Mouse (Mus musculus) gastrocnemius, adult 2 months (tissue): ENCODE data around the gene Mpp6. TPM values are rescaled to one million over a fixed set of nuclear protein-coding genes. Genes with fewer than 3 reads are reported as not detected.

Experiments used
- DNase-seq: peaks from one replicate; pipeline ENCODE4 v3.0.0; 2022
- H3K27ac ChIP-seq: fragments of 200-600 bp; 2 replicates; pipeline ENCODE4 v1.8.1; 2022; ENCODE audit warnings: mild to moderate bottlenecking
- H3K4me3 ChIP-seq: fragments of 200-600 bp; 2 replicates; pipeline ENCODE4 v1.8.1; 2022; ENCODE audit warnings: mild to moderate bottlenecking, moderate library complexity
- CTCF ChIP-seq: fragments of 200-600 bp; IDR thresholded peaks from 2 replicates; pipeline ENCODE4 v1.8.1; 2022; ENCODE audit warnings: antibody characterized with exemption, mild to moderate bottlenecking, moderate library complexity
- intact Hi-C: fragments of 180-260 bp; cut with DNase I; formaldehyde crosslinking; loops from one replicate; pipeline ENCODE4 v1.15.1; 2025
- total RNA-seq, 2 experiments: library from RNA; stranded (reverse); gene quantifications; 2 replicates each; pipeline ENCODE4 v1.2.3; 2021

Gene Mpp6
- total RNA-seq, 2 experiments from 2014 or later, result 126 to 135 TPM

GRCm38 (mm10) chr6:50215986-50216385 lies 105.9 kb downstream of the Mpp6 start:
- intact Hi-C loops, result no loop called here
- no peak overlapping the region for H3K4me3 ChIP-seq
- no peak for DNase-seq
- H3K27ac ChIP-seq, result no peak overlapping the region
- no peak for TF ChIP-seq CTCF

GRCm38 (mm10) chr6:50218628-50219027 lies 108.6 kb downstream of the Mpp6 start:
- no peak for TF ChIP-seq CTCF
- H3K4me3 ChIP-seq, result no peak overlapping the region
- no peak overlapping the region for H3K27ac ChIP-seq
- intact Hi-C loops, result no loop called here
- DNase-seq, result no peak

GRCm38 (mm10) chr6:50219066-50219465 lies 109.0 kb downstream of the Mpp6 start:
- H3K27ac ChIP-seq, result no peak overlapping the region
- no peak overlapping the region for H3K4me3 ChIP-seq
- intact Hi-C loops, result no loop called here
- TF ChIP-seq CTCF, result no peak
- no peak for DNase-seq

- no peak overlapping the region for H3K4me3 ChIP-seq
- TF ChIP-seq CTCF, result peak; percentile 84
- H3K27ac ChIP-seq, result no peak overlapping the region
- DNase-seq, result peak; percentile 65
- intact Hi-C loops, result loop anchor here (1.0 kb wide), 1 partner anchor 110 kb away; no protein-coding TSS in a partner anchor
Measured at GRCm38 (mm10) chr6:50220863-50221262, 110.8 kb downstream of the Mpp6 start.

- intact Hi-C loops, result no loop called here
- no peak overlapping the region for H3K4me3 ChIP-seq
Measured at GRCm38 (mm10) chr6:50222351-50222750, 112.3 kb downstream of the Mpp6 start.

GRCm38 (mm10) chr6:50222986-50223385 lies 112.9 kb downstream of the Mpp6 start:
- no peak overlapping the region for H3K27ac ChIP-seq
- DNase-seq, result no peak
- H3K4me3 ChIP-seq, result no peak overlapping the region
- intact Hi-C loops, result no loop called here
- TF ChIP-seq CTCF, result no peak

More at GRCm38 (mm10) chr6:50222351-50222750, 112.3 kb downstream of the Mpp6 start:
- TF ChIP-seq CTCF, result no peak
- no peak for DNase-seq
- no peak overlapping the region for H3K27ac ChIP-seq

- Histone ChIP-seq H3K4me3 (no peak overlapping the region), H3K27ac (no peak overlapping the region)
- no peak for TF ChIP-seq CTCF
- intact Hi-C loops, result no loop called here
- DNase-seq, result no peak
Measured at GRCm38 (mm10) chr6:50223606-50224005, 113.6 kb downstream of the Mpp6 start.

- DNase-seq, result no peak
- no peak for TF ChIP-seq CTCF
- no peak overlapping the region for H3K27ac ChIP-seq
- no peak overlapping the region for H3K4me3 ChIP-seq
- intact Hi-C loops, result no loop called here
Measured at GRCm38 (mm10) chr6:50225232-50225631, 115.2 kb downstream of the Mpp6 start.

GRCm38 (mm10) chr6:50228180-50228579 lies 118.1 kb downstream of the Mpp6 start:
- intact Hi-C loops, result no loop called here
- no peak for TF ChIP-seq CTCF
- no peak for DNase-seq
- Histone ChIP-seq H3K4me3 (no peak overlapping the region), H3K27ac (no peak overlapping the region)

GRCm38 (mm10) chr6:50231288-50231687 lies 121.2 kb downstream of the Mpp6 start:
- intact Hi-C loops, result no loop called here
- H3K27ac ChIP-seq, result no peak overlapping the region
- DNase-seq, result no peak
- no peak overlapping the region for H3K4me3 ChIP-seq
- TF ChIP-seq CTCF, result no peak

- Histone ChIP-seq H3K4me3 (no peak overlapping the region), H3K27ac (no peak overlapping the region)
- intact Hi-C loops, result no loop called here
- no peak for DNase-seq
- no peak for TF ChIP-seq CTCF
Measured at GRCm38 (mm10) chr6:50232984-50233383, 122.9 kb downstream of the Mpp6 start.

- TF ChIP-seq CTCF, result no peak
- DNase-seq, result no peak
- no peak overlapping the region for H3K27ac ChIP-seq
- H3K4me3 ChIP-seq, result no peak overlapping the region
- intact Hi-C loops, result no loop called here
Measured at GRCm38 (mm10) chr6:50237963-50238362, 127.9 kb downstream of the Mpp6 start.

GRCm38 (mm10) chr6:50239902-50240301 lies 129.9 kb downstream of the Mpp6 start:
- Histone ChIP-seq H3K4me3 (no peak overlapping the region), H3K27ac (no peak overlapping the region)
- DNase-seq, result no peak
- TF ChIP-seq CTCF, result no peak
- intact Hi-C loops, result no loop called here

GRCm38 (mm10) chr6:50240437-50240836 lies 130.4 kb downstream of the Mpp6 start:
- intact Hi-C loops, result no loop called here
- no peak for TF ChIP-seq CTCF
- DNase-seq, result no peak
- Histone ChIP-seq H3K27ac (no peak overlapping the region), H3K4me3 (no peak overlapping the region)

- intact Hi-C loops, result no loop called here
- H3K4me3 ChIP-seq, result no peak overlapping the region
- DNase-seq, result no peak
- no peak for TF ChIP-seq CTCF
- H3K27ac ChIP-seq, result no peak overlapping the region
Measured at GRCm38 (mm10) chr6:50244126-50244525, 134.1 kb downstream of the Mpp6 start.
